Mouse (Mus musculus): Measurements from ENCODE around the gene Gapdh.

- TF ChIP-seq ZC3H11A (IDR thresholded peaks at IDR 0.05; ENCODE audit: borderline replicate concordance, low read depth, low read length) (no peak), CHD2 (IDR thresholded peaks at IDR 0.05; ENCODE audit: low read depth, low read length) (no peak), ZNF384 (IDR thresholded peaks at IDR 0.05; ENCODE audit: low read depth, low read length) (no peak)
Measured at GRCm38 (mm10) chr6:125212621-125213020, 46.4 kb upstream of the Gapdh start.
